Mouse (Mus musculus) limb, embryonic 13.5 days (tissue): Measurements from ENCODE around the gene Ndufb4. TPM values are rescaled to one million over a fixed set of nuclear protein-coding genes. Genes with fewer than 3 reads are reported as not detected.

Source experiments
- ATAC-seq: fragments of 200-750 bp; cut with Nextera tagmentation; 2 replicates; pipeline ENCODE4 v1.8.0; 2017; ENCODE audit warnings: low read depth, moderate number of reproducible peaks, moderate TSS enrichment; ENCODE audit not compliant: low FRiP score
- H3K27ac ChIP-seq: fragments of 300-500 bp; sonication (generic); 2 replicates; pipeline ENCODE4 v1.5.1; 2015; ENCODE audit warnings: inconsistent platforms, mild to moderate bottlenecking, moderate library complexity
- H3K27me3 ChIP-seq: fragments of 300-500 bp; sonication (generic); 2 replicates; pipeline ENCODE4 v1.6.1; 2015; ENCODE audit warnings: mild to moderate bottlenecking, inconsistent platforms
- H3K36me3 ChIP-seq: fragments of 300-500 bp; sonication (generic); 2 replicates; pipeline ENCODE4 v1.6.1; 2015; ENCODE audit warnings: inconsistent platforms, mild to moderate bottlenecking, moderate library complexity
- H3K4me1 ChIP-seq: fragments of 300-500 bp; sonication (generic); 2 replicates; pipeline ENCODE4 v1.6.1; 2015; ENCODE audit warnings: inconsistent platforms
- H3K4me2 ChIP-seq: fragments of 300-500 bp; sonication (generic); replicated peaks from 2 replicates; pipeline ENCODE4 v1.6.1; 2015; ENCODE audit warnings: inconsistent platforms, mild to moderate bottlenecking, moderate library complexity
- H3K4me3 ChIP-seq: fragments of 300-500 bp; sonication (generic); 2 replicates; pipeline ENCODE4 v1.5.1; 2015; ENCODE audit warnings: moderate library complexity, mild to moderate bottlenecking, inconsistent platforms
- H3K9ac ChIP-seq: fragments of 300-500 bp; sonication (generic); 2 replicates; pipeline ENCODE4 v1.6.1; 2015; ENCODE audit warnings: mild to moderate bottlenecking, inconsistent platforms
- H3K9me3 ChIP-seq: fragments of 300-500 bp; sonication (generic); 2 replicates; pipeline ENCODE4 v1.6.1; 2016; ENCODE audit warnings: inconsistent platforms
- WGBS: fragments of 180-500 bp; shearing (Covaris S2); methylation state at CpG from one replicate; pipeline ENCODE4 v1.1.7; 2015; 5-methylcytosine and 5-hydroxymethylcytosine counted together
- polyA plus RNA-seq: library from polyadenylated mRNA; unstranded; fragments of >200 nt; fragmentation: Nextera tagmentation; extraction: Ambion mirVana; gene quantifications from 2 replicates; pipeline ENCODE4 v1.2.1, GENCODE M21; 2015

Ndufb4 gene
- polyA plus RNA-seq, 1 experiment from 2014 or later = 63.9 TPM

DNA sequence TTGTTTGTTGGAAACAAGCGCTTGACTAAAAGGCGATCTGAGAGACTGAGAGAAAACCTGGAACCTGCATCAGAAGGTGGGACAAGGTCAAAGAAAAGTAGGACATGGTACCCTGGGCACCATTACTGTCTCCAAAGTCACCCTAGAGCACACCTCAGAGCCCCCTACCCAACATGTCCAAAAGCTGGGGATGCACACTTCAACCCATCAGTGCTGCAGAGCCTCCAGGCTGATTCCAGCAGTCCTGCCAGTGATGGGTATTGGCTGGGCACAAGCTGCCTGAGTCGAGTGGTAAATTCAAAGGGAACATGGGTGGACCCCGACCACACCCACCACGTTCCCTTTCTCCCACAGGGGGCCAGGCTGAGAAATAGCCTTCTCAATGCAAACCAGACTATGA is 21.1 kb upstream of the Ndufb4 start:
- H3K4me3 ChIP-seq = no peak overlapping the region
- H3K27ac ChIP-seq = no peak overlapping the region
- H3K4me2 ChIP-seq = no peak overlapping the region
- no peak for ATAC-seq
- no peaks in the 10 kb centered on the region for H3K36me3 ChIP-seq
- WGBS = 92% methylated on average over 5 of the region's 5 CpGs
- H3K9ac ChIP-seq = no peak overlapping the region
- H3K9me3 ChIP-seq = no peaks in the 10 kb centered on the region; the same call in 1 of the 2 replicates
- 0 out of 2 replicates have a peak, but pooled peaks cover 6% of the 10 kb centered on the region for H3K4me1 ChIP-seq
- H3K27me3 ChIP-seq = no peaks in the 10 kb centered on the region

DNA sequence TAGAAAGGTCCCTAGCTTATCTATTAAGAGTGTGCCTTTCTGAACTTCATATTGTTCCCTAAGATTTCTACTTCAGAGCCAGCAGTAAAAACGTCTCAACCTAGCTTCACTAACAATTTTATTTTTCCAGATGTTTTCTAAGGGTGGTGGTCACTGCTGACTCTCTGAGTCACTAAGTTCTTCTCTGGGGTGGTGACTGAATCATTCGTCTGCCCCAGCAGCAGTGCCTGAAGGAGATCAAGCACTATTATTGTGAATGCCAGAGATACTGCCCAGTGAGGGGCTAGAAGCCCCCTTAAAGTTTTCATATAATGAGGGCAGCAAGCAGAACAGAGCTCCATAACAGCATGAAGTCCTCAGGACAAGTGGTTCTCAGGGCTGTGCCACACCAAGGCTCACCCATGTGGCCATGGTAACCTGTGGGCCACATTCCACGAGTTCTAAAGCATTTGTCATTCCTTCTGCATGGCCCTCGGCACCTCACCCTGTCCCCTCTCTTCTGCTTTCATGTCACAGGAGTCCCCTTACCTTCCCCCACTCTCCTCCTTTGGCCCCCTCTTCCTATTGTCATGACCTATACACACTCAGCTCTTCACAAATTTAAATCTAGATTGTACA is 16.5 kb upstream of the Ndufb4 start:
- no peaks in the 10 kb centered on the region for H3K27me3 ChIP-seq
- H3K27ac ChIP-seq = no peak overlapping the region
- H3K36me3 ChIP-seq = no peaks in the 10 kb centered on the region
- no peak overlapping the region for H3K9ac ChIP-seq
- H3K4me3 ChIP-seq = no peak overlapping the region
- no peaks in the 10 kb centered on the region; the same call in 1 of the 2 replicates for H3K9me3 ChIP-seq
- no peak overlapping the region for H3K4me2 ChIP-seq
- ATAC-seq = no peak
- no peaks in the 10 kb centered on the region for H3K4me1 ChIP-seq
- WGBS = 37% methylated on average over 4 of the region's 4 CpGs

DNA sequence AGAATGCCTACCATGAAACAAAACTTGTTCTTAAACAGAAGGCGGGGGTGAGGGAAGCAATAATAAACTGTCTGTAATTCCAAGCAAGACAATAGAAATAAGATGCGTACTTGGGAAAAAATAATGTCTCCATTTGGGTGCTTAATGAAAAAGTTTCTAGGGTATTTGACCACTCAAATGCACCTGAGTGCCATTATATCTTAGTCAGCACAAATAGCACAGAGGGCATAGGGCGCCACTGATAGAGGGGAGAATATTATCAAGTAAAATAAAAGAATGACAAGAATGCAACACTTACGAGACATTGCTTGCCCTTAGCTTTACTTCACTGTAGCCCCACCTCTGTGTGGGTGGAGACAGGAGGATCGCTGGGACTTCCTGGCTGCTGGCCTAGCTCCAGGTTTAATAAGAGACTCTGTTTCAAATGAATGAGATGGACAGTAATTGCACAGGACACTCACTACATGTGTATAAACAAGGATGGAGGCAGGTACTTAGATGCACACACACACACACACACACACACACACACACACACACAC is 11.2 kb upstream of the Ndufb4 start:
- no peak overlapping the region for H3K4me3 ChIP-seq
- no peaks in the 10 kb centered on the region for H3K9me3 ChIP-seq
- H3K9ac ChIP-seq = no peak overlapping the region
- no peak for ATAC-seq
- H3K36me3 ChIP-seq = no peaks in the 10 kb centered on the region
- H3K4me2 ChIP-seq = no peak overlapping the region
- H3K27me3 ChIP-seq = no peaks in the 10 kb centered on the region
- WGBS = 73% methylated on average over 5 of the region's 5 CpGs
- no peak overlapping the region for H3K27ac ChIP-seq
- no peaks in the 10 kb centered on the region for H3K4me1 ChIP-seq

DNA sequence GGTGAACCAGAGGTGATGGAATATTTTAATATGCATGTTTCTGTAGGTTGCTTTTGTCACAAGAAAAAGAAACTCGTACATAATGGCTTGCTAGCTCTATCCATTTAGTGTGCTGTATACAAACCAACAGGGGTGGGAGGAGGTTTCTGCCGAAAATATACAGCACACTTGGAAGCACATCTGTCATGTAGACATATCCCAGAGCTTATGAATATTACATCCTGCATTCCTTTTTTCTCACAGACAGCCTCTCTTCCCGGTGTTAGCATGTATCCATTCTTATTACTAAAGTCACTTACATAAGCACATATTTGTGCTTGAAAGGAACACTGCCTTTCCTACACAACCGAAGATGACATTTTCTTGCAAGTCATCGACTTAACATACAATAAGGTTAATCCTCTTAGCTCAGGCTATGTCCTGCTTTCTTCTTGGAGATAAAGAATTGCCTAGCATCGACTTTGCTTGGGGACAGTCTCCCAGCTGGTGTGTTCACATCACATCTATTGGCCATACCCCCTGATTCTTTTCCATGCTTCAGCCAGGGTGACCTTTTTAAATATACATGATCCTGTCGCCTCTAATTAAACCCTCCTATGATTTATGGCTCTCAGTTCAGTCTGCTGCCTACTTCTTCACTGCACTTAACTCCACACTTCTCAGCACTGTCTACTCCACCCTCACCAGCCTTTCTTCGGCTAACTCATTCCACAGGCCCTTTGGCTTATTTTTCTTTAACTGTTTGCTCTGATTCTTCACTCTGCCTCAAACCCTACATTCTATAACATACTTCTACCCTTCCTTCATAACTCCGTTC is 9.6 kb upstream of the Ndufb4 start:
- Histone ChIP-seq H3K4me2 (no peak overlapping the region), H3K9me3 (no peaks in the 10 kb centered on the region), H3K9ac (no peak overlapping the region), H3K4me3 (no peak overlapping the region), H3K27ac (no peak overlapping the region), H3K36me3 (no peaks in the 10 kb centered on the region), H3K27me3 (no peaks in the 10 kb centered on the region), H3K4me1 (no peaks in the 10 kb centered on the region)
- ATAC-seq = no peak
- WGBS = 76% methylated on average over 9 of the region's 9 CpGs

DNA sequence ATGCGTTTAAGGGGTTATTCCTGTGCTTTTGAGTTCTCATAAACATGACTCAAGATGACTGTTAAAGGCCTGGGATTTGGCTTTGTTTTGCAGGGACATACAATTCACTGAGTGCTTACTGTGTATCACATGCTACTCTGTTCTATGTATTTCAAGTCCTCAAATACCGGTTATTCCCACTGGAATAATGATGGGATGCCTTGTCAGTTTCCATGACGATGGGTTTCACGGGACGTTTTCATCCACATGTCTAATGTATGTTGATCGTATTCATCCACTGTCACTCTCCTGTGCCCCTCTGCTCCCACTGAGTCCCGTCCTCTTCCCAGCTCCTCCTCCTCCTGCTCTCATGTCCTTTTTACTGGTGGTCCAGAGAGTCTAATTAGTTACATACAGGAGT is 2.5 kb upstream of the Ndufb4 start:
- H3K9me3 ChIP-seq = no peaks in the 10 kb centered on the region
- peaks cover 13% of the 10 kb centered on the region for H3K4me1 ChIP-seq
- H3K27ac ChIP-seq = no peak overlapping the region
- no peaks in the 10 kb centered on the region for H3K27me3 ChIP-seq
- no peak overlapping the region for H3K4me2 ChIP-seq
- H3K4me3 ChIP-seq = no peak overlapping the region
- WGBS = 83% methylated on average over 7 of the region's 7 CpGs
- no peaks in the 10 kb centered on the region for H3K36me3 ChIP-seq
- H3K9ac ChIP-seq = no peak overlapping the region
- no peak for ATAC-seq

DNA sequence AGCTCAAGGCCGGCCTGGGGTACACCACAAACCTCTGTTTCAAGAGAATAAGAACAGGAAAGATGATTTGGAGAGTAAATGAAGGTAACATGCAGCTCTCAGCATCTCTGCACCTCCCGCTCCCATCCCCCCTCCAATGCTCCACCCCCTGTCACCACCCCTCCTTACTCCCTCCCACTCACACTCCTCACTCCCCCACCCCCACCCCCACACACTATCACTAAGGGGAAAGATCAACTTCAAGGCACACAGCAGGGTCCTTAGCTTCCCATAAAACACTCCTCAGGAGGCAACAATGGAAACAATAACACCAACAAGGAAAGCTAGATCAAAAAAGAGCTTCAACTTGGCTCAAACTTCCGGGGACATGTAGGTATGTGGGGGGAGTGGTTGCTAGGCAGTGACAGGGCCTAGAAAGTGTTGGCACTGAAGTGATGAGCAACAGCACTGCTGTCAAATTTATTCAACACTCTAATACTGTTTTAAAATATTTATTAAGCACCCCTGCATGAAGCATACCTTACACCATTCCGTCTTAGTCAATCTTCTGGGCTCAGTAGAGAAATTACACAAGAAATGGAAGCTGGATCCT is 1.6 kb upstream of the Ndufb4 start:
- H3K27ac ChIP-seq = no peak overlapping the region
- H3K9me3 ChIP-seq = no peaks in the 10 kb centered on the region
- no peaks in the 10 kb centered on the region for H3K27me3 ChIP-seq
- H3K36me3 ChIP-seq = no peaks in the 10 kb centered on the region; the same call in 1 of the 2 replicates
- ATAC-seq = no peak
- H3K9ac ChIP-seq = no peak overlapping the region
- peaks cover 13% of the 10 kb centered on the region for H3K4me1 ChIP-seq
- WGBS = 24% methylated on average over 4 of the region's 4 CpGs
- no peak overlapping the region for H3K4me3 ChIP-seq
- no peak overlapping the region for H3K4me2 ChIP-seq

DNA sequence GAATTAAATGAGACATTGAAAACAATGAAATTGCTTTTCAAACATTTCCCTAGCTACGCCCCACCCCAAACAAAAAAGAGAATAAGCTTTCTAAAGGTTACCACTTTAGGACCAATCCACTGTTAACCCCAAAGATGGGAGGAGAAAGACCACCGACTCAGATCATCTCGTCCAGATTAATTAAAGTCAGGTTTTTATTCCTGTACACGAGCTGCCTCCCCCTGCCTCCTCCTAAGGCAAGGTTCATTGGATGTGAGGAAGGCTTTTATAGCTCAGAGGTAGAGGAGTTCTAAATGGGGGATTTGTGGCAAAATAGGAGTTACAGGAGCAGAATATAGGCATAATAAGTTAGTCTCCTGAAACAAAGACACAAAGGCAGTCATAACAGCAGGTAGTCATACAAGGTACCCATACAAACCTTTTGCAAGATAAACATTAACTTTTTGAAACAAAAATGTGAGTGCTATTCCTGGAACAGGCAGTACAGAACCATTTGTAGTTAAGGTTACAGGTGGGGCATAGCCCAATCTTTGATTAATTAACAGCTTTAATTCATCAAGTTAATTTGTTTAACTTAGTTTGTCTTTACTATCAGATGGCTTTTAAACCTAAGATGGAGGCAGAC is 690 bp upstream of the Ndufb4 start:
- H3K36me3 ChIP-seq = no peaks in the 10 kb centered on the region; the same call in 1 of the 2 replicates
- no peak for ATAC-seq

DNA sequence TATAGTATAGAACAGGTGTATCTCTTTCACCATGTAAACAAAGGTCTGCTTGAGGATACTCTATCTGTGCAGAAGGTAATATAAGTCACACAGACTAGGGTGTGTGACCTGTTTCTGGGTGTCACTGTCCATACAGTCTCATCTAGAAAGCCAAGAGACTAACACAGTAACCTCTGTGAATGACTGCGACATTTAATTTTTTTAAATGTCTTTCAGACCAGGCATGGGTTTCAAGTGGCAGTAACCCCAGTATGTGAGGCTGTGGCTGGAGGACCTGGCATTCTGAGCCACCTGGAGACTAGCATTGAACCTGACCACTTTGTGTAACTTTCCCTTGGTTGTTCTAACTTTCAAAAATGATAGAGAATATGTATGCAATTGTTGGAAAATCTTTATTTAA is 1.2 kb downstream of the Ndufb4 start:
- WGBS = 81% methylated on average over 1 of the region's 1 CpGs
- Histone ChIP-seq H3K4me2 (peak overlapping the region; percentile 61), H3K4me3 (peak overlapping the region; percentile 80), H3K36me3 (peaks cover 4% of the 10 kb centered on the region), H3K9me3 (no peaks in the 10 kb centered on the region), H3K27me3 (no peaks in the 10 kb centered on the region), H3K4me1 (peaks cover 13% of the 10 kb centered on the region), H3K9ac (no peak overlapping the region), H3K27ac (no peak overlapping the region)
- ATAC-seq = no peak

More for the DNA sequence above, 690 bp upstream of the Ndufb4 start:
- Histone ChIP-seq H3K4me2 (peak overlapping the region; percentile 60), H3K27me3 (no peaks in the 10 kb centered on the region), H3K9ac (no peak overlapping the region), H3K27ac (no peak overlapping the region), H3K9me3 (no peaks in the 10 kb centered on the region), H3K4me3 (no peak overlapping the region; the same call in 1 of the 2 replicates), H3K4me1 (peaks cover 13% of the 10 kb centered on the region)
- 58% methylated on average over 4 of the region's 4 CpGs for WGBS

DNA sequence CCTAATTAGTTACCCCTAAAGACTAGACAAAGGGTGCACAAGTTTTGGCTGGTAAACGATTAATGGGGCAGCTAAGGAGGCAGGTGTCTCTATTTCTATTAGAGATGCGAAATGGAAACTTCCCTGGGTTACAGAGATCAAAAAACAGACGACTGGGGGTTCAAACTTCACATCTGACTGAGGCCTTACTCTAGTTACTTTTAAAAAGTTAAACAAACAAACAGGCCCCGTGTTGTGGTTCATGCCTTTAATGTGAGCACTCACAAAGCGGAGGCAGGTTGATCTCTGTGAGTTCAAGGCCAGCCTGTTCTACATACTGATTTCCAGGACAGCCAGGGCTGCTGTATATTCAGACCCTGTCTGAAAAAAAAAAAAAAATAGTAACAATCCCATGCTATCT is 1.6 kb downstream of the Ndufb4 start:
- 86% methylated on average over 5 of the region's 5 CpGs for WGBS
- Histone ChIP-seq H3K4me2 (peak overlapping the region; percentile 61), H3K27ac (no peak overlapping the region), H3K9ac (no peak overlapping the region), H3K4me1 (peaks cover 13% of the 10 kb centered on the region), H3K27me3 (no peaks in the 10 kb centered on the region), H3K36me3 (peaks cover 8% of the 10 kb centered on the region), H3K9me3 (no peaks in the 10 kb centered on the region), H3K4me3 (peak overlapping the region; percentile 80; the same call in 1 of the 2 replicates)
- no peak for ATAC-seq

DNA sequence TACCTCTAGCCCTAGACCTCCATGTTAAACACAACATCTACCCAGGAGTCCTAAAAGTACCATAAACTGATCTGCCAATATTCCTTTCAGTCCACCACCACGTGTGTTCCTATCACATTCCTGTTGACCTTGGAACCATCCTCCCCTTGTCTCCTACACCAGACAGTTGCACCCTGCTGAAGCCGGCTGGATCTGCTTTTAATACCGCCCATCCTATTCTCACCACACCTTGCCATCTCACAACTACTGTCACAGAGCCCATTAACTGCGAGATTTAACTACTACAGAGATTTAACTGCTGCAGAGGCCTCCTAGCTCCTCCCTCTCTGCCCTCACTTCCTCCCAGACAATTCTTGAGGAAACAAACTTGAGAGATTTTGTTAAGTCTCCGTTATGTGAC is 2.8 kb downstream of the Ndufb4 start:
- no peak overlapping the region for H3K4me2 ChIP-seq
- no peaks in the 10 kb centered on the region for H3K9me3 ChIP-seq
- H3K27me3 ChIP-seq = no peaks in the 10 kb centered on the region
- no peak for ATAC-seq
- peaks cover 13% of the 10 kb centered on the region for H3K4me1 ChIP-seq
- WGBS = 86% methylated on average over 5 of the region's 5 CpGs
- H3K4me3 ChIP-seq = no peak overlapping the region
- H3K9ac ChIP-seq = no peak overlapping the region
- peaks cover 19% of the 10 kb centered on the region for H3K36me3 ChIP-seq
- H3K27ac ChIP-seq = no peak overlapping the region

DNA sequence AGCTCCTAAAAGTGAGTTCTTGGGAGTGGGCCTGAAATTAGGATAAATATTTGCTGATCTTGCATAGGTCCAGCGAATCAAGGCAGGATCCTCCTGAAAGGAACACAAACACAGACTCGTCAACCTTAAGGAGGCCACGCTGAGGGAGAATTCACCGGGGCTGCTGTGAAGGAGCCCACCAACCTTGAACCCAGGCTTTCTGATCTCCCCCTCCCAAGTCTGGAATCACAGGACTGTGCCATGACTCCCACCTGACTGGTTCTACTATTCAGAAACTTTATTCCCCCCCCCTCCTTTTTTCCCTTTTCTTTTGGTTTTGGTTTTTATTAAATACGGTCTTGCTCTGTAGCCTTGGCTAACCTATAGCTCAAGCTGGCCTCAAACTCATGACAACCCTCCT is 5.2 kb downstream of the Ndufb4 start:
- WGBS = 93% methylated on average over 5 of the region's 5 CpGs
- Histone ChIP-seq H3K4me1 (peaks cover 13% of the 10 kb centered on the region), H3K4me2 (no peak overlapping the region), H3K9me3 (no peaks in the 10 kb centered on the region), H3K27me3 (no peaks in the 10 kb centered on the region), H3K9ac (no peak overlapping the region), H3K27ac (no peak overlapping the region), H3K4me3 (no peak overlapping the region), H3K36me3 (peaks cover 41% of the 10 kb centered on the region)
- no peak for ATAC-seq

DNA sequence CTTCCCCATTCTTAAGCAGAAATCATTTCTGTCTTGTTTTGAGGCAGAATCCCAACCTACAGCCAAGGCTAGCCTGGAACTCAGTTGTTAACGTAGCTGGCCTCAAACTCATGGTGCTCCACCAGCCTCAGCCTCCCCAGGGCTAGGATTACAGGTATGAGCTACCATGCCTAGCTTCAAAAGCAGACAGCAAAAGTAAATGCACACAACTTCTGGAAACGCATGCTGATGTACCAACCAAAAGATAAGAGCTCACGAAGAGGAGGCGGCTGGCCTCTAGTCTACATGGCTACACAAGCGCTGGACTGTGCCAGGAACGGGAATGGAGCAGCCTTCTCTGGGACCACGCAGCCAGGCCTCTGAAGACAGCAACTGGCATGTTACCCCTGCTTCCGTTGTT is 6.3 kb downstream of the Ndufb4 start:
- no peak for ATAC-seq
- Histone ChIP-seq H3K9ac (no peak overlapping the region), H3K36me3 (peaks cover 41% of the 10 kb centered on the region), H3K27me3 (no peaks in the 10 kb centered on the region), H3K27ac (no peak overlapping the region), H3K9me3 (no peaks in the 10 kb centered on the region), H3K4me3 (no peak overlapping the region), H3K4me1 (peaks cover 10% of the 10 kb centered on the region), H3K4me2 (no peak overlapping the region)
- WGBS = 94% methylated on average over 8 of the region's 8 CpGs
